Mouse (Mus musculus) testis, adult 2 months (tissue): Measurements from ENCODE around the gene Ccdc113. TPM values are rescaled to one million over a fixed set of nuclear protein-coding genes. Genes with fewer than 3 reads are reported as not detected.

Experiments used
- H3K27ac ChIP-seq: fragments of 200-500 bp; 2 replicates; pipeline ENCODE4 v1.5.1; 2012; ENCODE audit warnings: low read depth, low read length; ENCODE audit not compliant: control insufficient read depth, insufficient read depth
- H3K27me3 ChIP-seq: fragments of 200-500 bp; 2 replicates; pipeline ENCODE4 v1.6.1; 2012; ENCODE audit warnings: mild to moderate bottlenecking, low read length, moderate library complexity; ENCODE audit not compliant: control insufficient read depth, insufficient read depth
- H3K36me3 ChIP-seq: fragments of 200-500 bp; 2 replicates; pipeline ENCODE4 v1.6.1; 2012; ENCODE audit warnings: mild to moderate bottlenecking, low read length; ENCODE audit not compliant: control insufficient read depth, insufficient read depth
- H3K4me1 ChIP-seq: fragments of 200-500 bp; 2 replicates; pipeline ENCODE4 v1.6.1; 2012; ENCODE audit warnings: low read length; ENCODE audit not compliant: control insufficient read depth, insufficient read depth
- H3K4me3 ChIP-seq: fragments of 200-500 bp; 2 replicates; pipeline ENCODE4 v1.5.1; 2012; ENCODE audit warnings: low read depth, mild to moderate bottlenecking, low read length, moderate library complexity, mixed read lengths; ENCODE audit not compliant: control insufficient read depth
- CTCF ChIP-seq: fragments of 200-500 bp; IDR thresholded peaks from 2 replicates; pipeline ENCODE4 v1.5.1; 2012; ENCODE audit warnings: low read depth, mild to moderate bottlenecking, inconsistent platforms, low read length, moderate library complexity; ENCODE audit not compliant: control insufficient read depth, insufficient read depth, insufficient replicate concordance
- POLR2A ChIP-seq: fragments of 200-500 bp; IDR thresholded peaks from 2 replicates; pipeline ENCODE4 v1.6.1; 2012; ENCODE audit warnings: low read depth, mild to moderate bottlenecking, inconsistent platforms, low read length, moderate library complexity; ENCODE audit not compliant: control insufficient read depth
- polyA plus RNA-seq: library from polyadenylated mRNA; depleted of rRNA; stranded (reverse); fragments of >200 nt; gene quantifications from 2 replicates; pipeline ENCODE4 v1.2.3, GENCODE M21; 2012

Gene Ccdc113
- polyA plus RNA-seq, 1 experiment, result 87.4 TPM

DNA sequence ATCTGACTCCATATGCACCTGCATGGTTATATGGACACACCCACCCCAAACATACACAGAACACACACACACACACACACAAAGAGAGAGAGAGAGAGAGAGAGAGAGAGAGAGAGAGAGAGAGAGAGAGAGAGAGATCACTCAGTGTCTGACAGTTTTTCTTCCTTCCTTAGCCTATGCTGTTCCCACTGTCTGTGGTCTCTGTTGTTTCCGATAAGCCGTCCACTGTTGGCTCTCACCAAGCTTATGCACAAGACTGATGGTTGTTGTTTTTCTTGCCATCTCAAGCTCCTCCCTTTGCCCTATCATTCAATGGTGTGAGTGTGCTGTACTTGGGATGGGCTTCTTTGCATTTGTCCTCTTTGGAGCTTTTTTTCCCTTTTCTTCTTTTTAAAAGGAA lies 22.1 kb downstream of the Ccdc113 start:
- H3K4me1 ChIP-seq, result no peaks in the 10 kb centered on the region
- TF ChIP-seq CTCF (no peak), POLR2A (no peak)
- H3K27me3 ChIP-seq, result no peaks in the 10 kb centered on the region
- H3K36me3 ChIP-seq, result no peaks in the 10 kb centered on the region
- H3K4me3 ChIP-seq, result no peak overlapping the region
- no peak overlapping the region for H3K27ac ChIP-seq

DNA sequence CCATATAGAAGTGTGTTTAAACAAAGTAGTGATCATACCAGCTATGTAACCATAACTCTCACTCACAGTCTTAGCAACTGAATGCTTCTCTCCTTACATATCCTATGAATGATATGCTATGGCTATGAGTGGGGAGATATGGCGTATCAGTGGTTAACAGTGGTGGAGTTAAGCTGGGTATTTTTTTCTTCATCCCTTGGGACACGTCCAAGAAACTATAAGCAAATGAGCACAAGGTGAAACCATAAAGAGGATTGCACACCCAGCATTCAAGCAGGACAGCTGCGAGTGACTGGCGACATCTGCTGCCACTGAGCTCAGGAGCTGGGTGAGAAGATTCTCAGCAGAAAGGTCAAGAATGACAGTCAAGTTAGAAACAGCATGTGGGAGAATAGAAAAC lies 32.3 kb downstream of the Ccdc113 start:
- Histone ChIP-seq H3K4me3 (no peak overlapping the region), H3K4me1 (peaks cover 5% of the 10 kb centered on the region), H3K27ac (no peak overlapping the region), H3K36me3 (no peaks in the 10 kb centered on the region), H3K27me3 (no peaks in the 10 kb centered on the region)
- TF ChIP-seq POLR2A (no peak), CTCF (no peak)

DNA sequence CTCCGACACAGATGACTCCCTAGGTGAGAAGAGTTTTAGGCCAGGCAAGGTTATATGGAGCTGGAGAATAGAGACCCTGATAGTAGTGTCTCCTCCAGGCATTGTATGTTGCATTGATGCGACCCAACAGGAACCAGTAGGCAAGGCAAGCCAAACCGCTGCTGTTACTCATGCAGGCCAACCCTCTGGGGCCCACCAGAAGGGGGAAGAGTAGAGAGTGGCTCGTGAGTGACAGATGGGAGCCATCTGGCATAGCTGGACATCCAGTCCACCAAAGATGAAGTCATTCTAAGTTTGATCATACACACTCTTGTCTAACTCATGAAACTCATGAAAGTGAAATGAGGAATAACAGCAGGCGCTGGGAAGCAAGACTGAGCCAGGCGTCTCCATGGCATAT lies 32.9 kb downstream of the Ccdc113 start:
- TF ChIP-seq CTCF, result no peak
- TF ChIP-seq POLR2A, result no peak
- Histone ChIP-seq H3K27ac (no peak overlapping the region), H3K4me1 (peaks cover 5% of the 10 kb centered on the region), H3K27me3 (no peaks in the 10 kb centered on the region), H3K36me3 (no peaks in the 10 kb centered on the region), H3K4me3 (no peak overlapping the region)

DNA sequence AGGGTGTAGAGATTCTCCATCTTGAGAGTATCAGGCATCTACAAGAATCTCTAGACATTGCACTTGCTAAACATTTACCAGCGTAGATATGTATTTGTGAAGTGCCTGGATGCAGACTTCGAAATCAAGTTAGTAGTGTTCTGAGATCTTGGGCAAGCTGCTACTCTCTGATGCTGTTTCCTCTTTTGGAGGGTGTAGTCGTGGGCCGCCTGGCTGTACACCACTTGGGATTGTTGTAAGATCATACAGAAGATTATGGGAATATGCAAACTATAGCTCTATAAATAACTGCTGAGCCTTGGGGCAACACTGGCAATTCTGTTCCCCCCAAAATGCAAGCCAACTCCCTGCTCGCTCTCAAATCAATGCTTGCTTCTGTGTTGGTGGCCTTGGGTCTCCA lies 39.3 kb downstream of the Ccdc113 start:
- Histone ChIP-seq H3K27me3 (no peaks in the 10 kb centered on the region), H3K4me1 (peaks cover 5% of the 10 kb centered on the region), H3K27ac (no peak overlapping the region), H3K4me3 (peak overlapping the region; percentile 21; the same call in 1 of the 2 replicates), H3K36me3 (no peaks in the 10 kb centered on the region)
- TF ChIP-seq POLR2A (no peak), CTCF (no peak)

DNA sequence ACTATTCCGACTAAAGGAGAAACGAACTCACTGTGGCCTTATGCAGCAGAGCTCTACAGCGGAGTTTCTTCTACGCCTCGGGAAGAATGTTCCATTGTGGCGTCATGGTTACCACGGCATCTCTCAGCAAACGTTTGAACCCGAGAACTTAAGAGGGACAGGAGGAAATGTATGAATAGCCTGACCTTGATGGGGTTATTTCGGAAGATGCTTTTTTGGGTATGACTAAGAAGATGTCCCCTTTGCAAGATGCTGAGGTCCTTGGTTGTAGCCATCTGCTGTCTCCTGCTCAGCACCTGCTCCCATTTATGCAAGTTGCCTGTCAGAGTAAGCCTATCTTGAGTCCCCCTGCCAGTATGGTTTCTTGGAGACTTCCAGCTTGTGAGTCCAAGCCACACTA lies 42.4 kb downstream of the Ccdc113 start, which contains the start of gene Prss54:
TSS of gene Prss54 (minus strand) at position 101 of the 400 bp plus-strand sequence.
- TF ChIP-seq POLR2A (no peak), CTCF (no peak)
- no peaks in the 10 kb centered on the region for H3K36me3 ChIP-seq
- no peaks in the 10 kb centered on the region for H3K4me1 ChIP-seq
- no peak within 1 kb of the TSS for H3K27ac ChIP-seq
- no peaks in the 10 kb centered on the region for H3K27me3 ChIP-seq
- H3K4me3 ChIP-seq, result peak within 1 kb of the TSS; percentile 84

DNA sequence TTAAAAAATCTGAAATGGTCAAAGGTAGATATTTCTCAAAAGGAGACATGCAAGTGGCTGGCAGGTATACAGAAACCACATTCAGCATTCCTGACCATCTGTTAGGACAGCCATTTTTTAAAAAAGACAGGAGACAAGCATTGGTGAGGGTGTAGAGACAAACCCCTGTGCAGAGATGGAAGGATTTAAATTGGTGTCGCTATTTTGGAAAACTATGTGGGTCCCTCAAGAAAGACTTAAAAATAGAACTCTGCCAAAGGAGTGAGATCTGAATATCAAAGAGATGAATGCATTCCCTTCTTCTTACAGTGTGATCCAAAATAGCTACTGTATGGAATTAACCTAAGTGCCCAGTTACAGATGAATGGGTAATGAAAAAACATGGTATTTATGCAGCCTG lies 53.5 kb downstream of the Ccdc113 start:
- TF ChIP-seq CTCF, result no peak
- TF ChIP-seq POLR2A, result no peak

DNA sequence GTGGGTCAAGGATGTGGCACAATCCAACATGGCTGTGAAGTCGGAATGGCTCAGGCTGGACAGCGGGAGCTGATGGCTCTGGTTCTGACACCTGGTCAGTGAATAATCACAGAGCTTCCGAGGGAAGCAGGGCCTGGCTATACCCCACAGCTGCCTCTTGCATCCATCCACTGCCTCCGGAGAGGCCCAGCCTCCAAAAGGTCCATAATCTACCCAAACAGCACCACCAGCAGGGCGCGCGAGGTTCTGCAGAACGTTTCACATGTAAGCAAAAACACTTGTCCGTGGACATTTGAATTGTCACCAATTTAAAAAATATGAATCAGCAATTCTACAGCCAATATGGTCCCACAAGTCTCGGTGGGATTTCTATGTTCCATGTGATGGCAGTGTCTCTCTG lies 55.4 kb downstream of the Ccdc113 start:
- no peaks in the 10 kb centered on the region for H3K36me3 ChIP-seq
- H3K4me1 ChIP-seq, result peaks cover 3% of the 10 kb centered on the region
- TF ChIP-seq CTCF (no peak), POLR2A (no peak)
- H3K4me3 ChIP-seq, result no peak overlapping the region
- H3K27ac ChIP-seq, result no peak overlapping the region
- H3K27me3 ChIP-seq, result no peaks in the 10 kb centered on the region

More for the DNA sequence above, 53.5 kb downstream of the Ccdc113 start:
- H3K4me3 ChIP-seq, result no peak overlapping the region
- no peaks in the 10 kb centered on the region for H3K27me3 ChIP-seq
- H3K4me1 ChIP-seq, result peaks cover 3% of the 10 kb centered on the region
- H3K36me3 ChIP-seq, result no peaks in the 10 kb centered on the region
- no peak overlapping the region for H3K27ac ChIP-seq

DNA sequence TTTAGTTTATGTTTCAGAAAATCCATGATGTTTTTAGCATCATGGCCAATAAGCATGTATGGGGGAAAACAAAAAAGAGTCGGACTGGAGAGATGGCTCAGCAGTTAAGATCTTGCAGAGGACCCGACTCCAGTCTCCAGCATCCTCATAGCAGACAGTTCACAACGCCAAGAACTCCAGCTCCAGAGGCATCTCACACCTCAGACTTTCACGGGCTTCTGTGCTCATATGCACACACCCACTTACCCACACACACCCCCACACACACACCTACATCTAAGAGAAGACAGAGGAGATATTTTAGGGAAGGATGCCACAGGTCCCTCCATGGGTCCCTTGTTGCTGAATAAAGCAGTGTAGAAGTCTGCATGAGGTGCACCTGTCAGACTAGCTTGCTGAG lies 56.7 kb downstream of the Ccdc113 start:
- H3K36me3 ChIP-seq, result no peaks in the 10 kb centered on the region
- H3K4me3 ChIP-seq, result no peak overlapping the region
- peaks cover 3% of the 10 kb centered on the region for H3K4me1 ChIP-seq
- H3K27ac ChIP-seq, result no peak overlapping the region
- TF ChIP-seq CTCF (no peak), POLR2A (no peak)
- H3K27me3 ChIP-seq, result no peaks in the 10 kb centered on the region
